Mouse (Mus musculus) brown adipose tissue, adult 24 weeks (tissue): ENCODE data around the gene Arhgap23. TPM values are rescaled to one million over a fixed set of nuclear protein-coding genes. Genes with fewer than 3 reads are reported as not detected.

Experiments
- H3K27ac ChIP-seq: fragments of 200-500 bp; replicated peaks from 2 replicates; pipeline ENCODE4 v1.5.1; 2012; ENCODE audit warnings: low read depth, mild to moderate bottlenecking, low read length
- H3K4me1 ChIP-seq: fragments of 200-500 bp; 2 replicates; pipeline ENCODE4 v1.6.1; 2012; ENCODE audit warnings: low read length, mixed read lengths; ENCODE audit not compliant: control insufficient read depth, insufficient read depth, insufficient read length
- H3K4me3 ChIP-seq: fragments of 200-500 bp; 2 replicates; pipeline ENCODE4 v1.5.1; 2012; ENCODE audit warnings: low read depth, mild to moderate bottlenecking, low read length, moderate library complexity; ENCODE audit not compliant: insufficient read depth
- polyA plus RNA-seq: library from polyadenylated mRNA; stranded (reverse); fragments of >200 nt; gene quantifications from 2 replicates; pipeline ENCODE4 v1.2.4, GENCODE M21; 2012; ENCODE audit not compliant: missing spikeins, insufficient read depth, insufficient read length

Gene Arhgap23
- polyA plus RNA-seq, 1 experiment, result 5.5 TPM

- H3K4me3 ChIP-seq, result no peak overlapping the region
- H3K4me1 ChIP-seq, result no peaks in the 10 kb centered on the region; the same call in 1 of the 2 replicates
- H3K27ac ChIP-seq, result no peak overlapping the region
Measured at GRCm38 (mm10) chr11:97461307-97461820, 46.0 kb downstream of the Arhgap23 start.

DNA sequence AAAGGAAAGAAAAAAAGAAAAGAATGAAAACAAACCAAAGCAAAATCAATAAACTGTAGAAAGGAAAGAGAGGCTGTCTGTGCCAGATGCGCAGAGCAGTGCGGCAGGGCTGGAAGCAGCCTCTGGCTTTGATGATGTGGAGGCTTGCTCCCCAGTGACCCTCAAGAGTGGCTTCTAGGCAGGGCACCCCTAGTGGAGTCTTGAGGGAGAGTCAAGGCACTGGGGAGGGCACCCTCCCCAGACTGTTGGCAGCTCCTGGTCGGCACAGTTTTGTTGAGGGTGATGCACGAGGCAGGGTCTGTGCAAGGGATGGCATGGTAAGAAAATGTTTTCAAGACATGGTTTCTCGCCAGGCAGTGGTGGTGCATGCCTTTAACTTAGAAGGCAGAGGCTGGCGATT is 47.2 kb downstream of the Arhgap23 start:
- no peaks in the 10 kb centered on the region; the same call in 1 of the 2 replicates for H3K4me1 ChIP-seq
- no peak overlapping the region for H3K4me3 ChIP-seq
- H3K27ac ChIP-seq, result no peak overlapping the region

- H3K4me1 ChIP-seq, result no peaks in the 10 kb centered on the region; the same call in 1 of the 2 replicates
- H3K27ac ChIP-seq, result no peak overlapping the region
- no peak overlapping the region for H3K4me3 ChIP-seq
Measured at GRCm38 (mm10) chr11:97463166-97463565, 47.8 kb downstream of the Arhgap23 start.

GRCm38 (mm10) chr11:97463991-97464390 is 48.7 kb downstream of the Arhgap23 start:
- H3K27ac ChIP-seq, result no peak overlapping the region
- H3K4me1 ChIP-seq, result no peaks in the 10 kb centered on the region; the same call in 1 of the 2 replicates
- no peak overlapping the region for H3K4me3 ChIP-seq

DNA sequence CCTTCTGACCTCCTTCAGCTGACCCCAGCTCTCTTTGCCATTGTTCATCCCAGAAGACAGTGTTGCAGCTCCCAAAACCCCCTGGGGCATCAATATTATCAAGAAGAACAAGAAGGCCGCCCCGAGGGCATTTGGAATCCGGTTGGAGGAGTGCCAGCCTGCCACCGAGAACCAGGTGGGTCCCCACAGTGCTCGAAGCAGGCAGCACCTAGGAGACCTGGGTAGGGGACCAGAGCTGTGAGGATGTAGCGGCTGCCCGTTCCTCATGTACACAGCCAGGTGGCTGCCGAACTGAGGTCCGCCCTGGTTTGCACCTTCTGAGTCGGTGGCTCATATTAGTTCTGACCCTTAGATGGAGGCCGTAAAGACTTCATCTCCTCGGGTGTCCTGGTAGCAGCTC is 50.6 kb downstream of the Arhgap23 start:
- no peak overlapping the region for H3K4me3 ChIP-seq
- H3K4me1 ChIP-seq, result no peaks in the 10 kb centered on the region; the same call in 1 of the 2 replicates
- H3K27ac ChIP-seq, result no peak overlapping the region

GRCm38 (mm10) chr11:97466444-97467160 is 51.3 kb downstream of the Arhgap23 start:
- no peaks in the 10 kb centered on the region; the same call in 1 of the 2 replicates for H3K4me1 ChIP-seq
- H3K4me3 ChIP-seq, result no peak overlapping the region
- no peak overlapping the region for H3K27ac ChIP-seq

DNA sequence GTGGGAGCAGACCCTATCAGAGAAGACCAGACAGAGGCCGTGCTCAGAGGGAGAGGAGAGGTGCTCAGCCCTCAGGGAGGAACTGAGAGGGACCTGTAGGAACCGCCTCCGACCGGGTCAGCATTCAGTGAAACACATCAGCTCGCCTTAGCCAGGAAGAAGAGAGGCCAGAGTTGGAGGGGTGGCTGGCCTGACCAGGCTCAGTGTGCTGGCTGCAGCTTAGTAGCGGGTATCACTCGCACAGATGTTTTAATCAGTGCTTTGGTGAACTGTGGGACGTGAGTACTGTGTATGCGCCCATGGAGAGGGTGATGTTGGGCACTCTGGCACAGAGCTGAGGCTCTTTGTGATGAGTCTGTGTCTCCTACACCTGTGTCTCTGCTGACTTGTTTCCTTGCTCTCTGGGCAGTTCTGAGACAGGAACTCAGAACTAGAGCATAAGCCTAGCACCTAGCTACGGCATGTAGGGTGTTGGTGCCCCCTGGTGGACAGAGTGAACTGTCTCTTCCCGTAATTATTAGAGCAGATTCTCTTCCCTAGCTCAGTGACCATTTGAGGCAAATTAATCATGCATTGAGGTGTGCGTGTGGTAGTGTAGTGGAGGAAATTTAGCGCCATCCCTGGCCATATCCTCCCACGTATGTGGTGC is 53.4 kb downstream of the Arhgap23 start:
- no peak overlapping the region for H3K27ac ChIP-seq

DNA sequence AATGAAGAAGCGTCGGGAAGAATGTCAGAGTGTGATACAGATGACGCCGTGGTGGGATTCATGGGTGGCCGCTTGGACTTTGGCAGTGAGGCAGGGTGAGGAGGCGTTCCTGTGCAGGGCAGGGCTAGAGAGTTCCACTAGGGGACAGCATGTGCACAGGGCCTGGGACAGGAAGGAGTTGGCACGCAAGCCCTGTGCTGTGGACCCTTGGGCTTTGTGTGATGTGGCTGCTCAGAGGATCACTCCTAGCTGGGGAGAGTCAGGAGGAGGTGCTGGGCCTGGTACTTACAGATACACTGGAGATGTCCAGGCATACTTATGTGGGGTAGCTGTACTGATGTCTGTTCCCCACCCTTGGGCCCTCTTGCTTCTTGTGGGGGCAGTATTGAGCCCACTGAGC is 54.5 kb downstream of the Arhgap23 start:
- Histone ChIP-seq H3K27ac (no peak overlapping the region), H3K4me3 (no peak overlapping the region), H3K4me1 (no peaks in the 10 kb centered on the region)

More for the DNA sequence above, 53.4 kb downstream of the Arhgap23 start:
- Histone ChIP-seq H3K4me3 (no peak overlapping the region), H3K4me1 (no peaks in the 10 kb centered on the region)

DNA sequence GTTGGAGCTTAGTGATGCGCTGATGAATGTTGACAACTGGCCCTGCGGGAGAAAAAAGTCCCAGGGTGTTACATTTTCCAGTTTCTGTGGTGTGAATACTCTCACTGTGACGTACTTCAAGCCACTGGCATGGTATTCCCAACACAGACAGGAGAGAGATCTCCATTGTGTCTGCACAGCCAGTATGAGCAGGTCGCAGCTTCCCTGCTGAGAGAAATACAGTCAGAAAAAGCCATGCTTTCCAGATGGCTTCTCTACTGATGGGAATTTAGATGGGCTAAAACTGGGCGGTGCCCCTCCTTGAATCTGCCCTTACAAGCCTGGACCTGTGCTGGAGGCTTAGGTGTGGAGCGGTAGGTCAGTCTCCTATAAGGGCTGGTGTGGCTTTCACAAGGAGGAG is 55.9 kb downstream of the Arhgap23 start:
- Histone ChIP-seq H3K4me3 (no peak overlapping the region), H3K27ac (no peak overlapping the region), H3K4me1 (no peaks in the 10 kb centered on the region)

DNA sequence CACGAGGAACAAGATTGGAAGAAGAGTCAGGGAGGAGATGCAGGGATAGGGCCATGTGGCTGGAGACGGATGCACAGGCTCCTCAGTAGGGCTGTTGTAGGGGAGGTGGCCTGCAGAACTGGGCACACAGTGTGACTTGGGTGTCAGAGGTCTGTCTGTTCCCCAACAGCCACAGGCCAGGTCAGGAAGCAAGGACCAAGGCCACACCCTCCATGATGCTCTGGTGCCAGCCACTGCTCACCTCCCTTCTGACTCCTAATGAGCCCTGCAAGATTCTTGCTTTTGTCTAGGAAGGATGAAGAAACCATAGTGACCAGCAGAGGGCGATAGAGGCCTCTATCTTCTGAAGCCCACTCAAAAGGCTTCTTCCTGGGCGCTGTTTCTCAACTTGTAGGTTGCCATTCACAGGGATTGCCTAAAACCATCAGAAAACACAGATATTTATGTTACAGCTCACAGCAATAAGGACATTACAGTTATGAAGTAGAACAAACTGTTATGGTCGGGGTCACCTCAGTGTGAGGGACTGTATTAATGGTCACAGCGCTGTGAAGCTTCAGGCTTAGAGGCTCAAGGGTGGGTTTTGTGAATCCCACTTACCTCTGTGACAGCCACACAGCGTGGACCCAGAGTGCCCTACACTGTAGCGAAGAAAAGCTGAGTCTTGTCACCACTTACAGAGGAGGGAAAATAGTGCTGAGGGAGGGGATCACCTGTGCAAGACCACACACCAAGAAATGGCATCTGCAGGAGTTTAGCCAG is 61.2 kb downstream of the Arhgap23 start:
- no peak overlapping the region for H3K27ac ChIP-seq
- H3K4me1 ChIP-seq, result no peaks in the 10 kb centered on the region
- no peak overlapping the region for H3K4me3 ChIP-seq

DNA sequence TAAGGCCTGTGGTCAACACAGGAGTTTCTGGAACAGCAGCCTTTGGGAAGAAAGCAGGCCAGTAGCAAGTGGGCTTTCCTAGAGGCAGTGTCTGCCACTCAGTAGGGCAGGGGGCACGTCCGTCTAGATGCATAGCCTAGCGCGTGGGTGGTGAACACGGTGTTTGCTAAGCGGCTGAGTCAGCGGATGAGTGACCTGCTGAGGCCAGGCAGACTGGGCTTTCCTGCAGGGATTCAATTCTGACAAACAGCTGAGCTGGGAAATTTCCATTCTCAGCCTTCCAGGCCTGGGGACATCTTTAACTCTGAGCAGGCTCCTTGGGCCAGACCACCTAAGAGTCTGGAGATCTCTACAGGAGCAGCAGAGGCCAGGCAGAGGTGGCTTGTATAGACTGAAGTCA is 62.1 kb downstream of the Arhgap23 start:
- H3K4me1 ChIP-seq, result no peaks in the 10 kb centered on the region
- no peak overlapping the region for H3K27ac ChIP-seq
- H3K4me3 ChIP-seq, result no peak overlapping the region

GRCm38 (mm10) chr11:97478345-97478744 is 63.0 kb downstream of the Arhgap23 start:
- Histone ChIP-seq H3K27ac (no peak overlapping the region), H3K4me1 (no peaks in the 10 kb centered on the region), H3K4me3 (no peak overlapping the region)

GRCm38 (mm10) chr11:97479085-97479484 is 63.8 kb downstream of the Arhgap23 start:
- Histone ChIP-seq H3K27ac (no peak overlapping the region), H3K4me1 (no peaks in the 10 kb centered on the region), H3K4me3 (no peak overlapping the region)

DNA sequence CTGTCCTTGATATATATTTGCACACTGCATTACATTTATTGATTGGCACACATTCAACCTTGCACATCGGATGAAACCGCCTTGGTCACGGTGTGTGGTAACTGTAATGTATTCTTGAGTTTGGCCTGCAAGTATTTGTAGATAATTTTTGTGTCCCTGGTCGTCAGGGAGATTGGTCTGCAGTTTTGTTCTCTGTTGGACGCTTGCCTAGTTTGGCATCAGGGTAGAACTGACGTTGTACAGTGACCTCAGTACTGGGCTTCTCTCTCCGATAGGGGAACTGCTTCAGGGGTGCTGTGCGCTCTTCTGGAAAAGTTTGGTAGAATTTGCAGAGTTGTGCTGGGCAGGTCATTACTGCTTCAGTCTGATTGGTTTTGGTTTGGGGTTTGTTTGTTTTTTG is 64.5 kb downstream of the Arhgap23 start:
- Histone ChIP-seq H3K4me1 (no peaks in the 10 kb centered on the region), H3K27ac (no peak overlapping the region), H3K4me3 (no peak overlapping the region)

GRCm38 (mm10) chr11:97485661-97486060 is 70.3 kb downstream of the Arhgap23 start:
- H3K4me1 ChIP-seq, result no peaks in the 10 kb centered on the region
- H3K27ac ChIP-seq, result no peak overlapping the region
- H3K4me3 ChIP-seq, result no peak overlapping the region
